Mouse (Mus musculus) liver, adult 2 months (tissue): Measurements from ENCODE around the gene Ccdc88c.

Source experiments
- CTCF ChIP-seq: fragments of 200-500 bp; IDR thresholded peaks from 2 replicates; pipeline ENCODE4 v1.5.1; 2011; ENCODE audit warnings: low read depth, low read length, control low read depth
- POLR2A ChIP-seq: fragments of 200-500 bp; IDR thresholded peaks from 2 replicates; pipeline ENCODE4 v1.6.1; 2011; ENCODE audit warnings: low read length, control low read depth; ENCODE audit not compliant: insufficient read depth; ENCODE audit errors: extremely low read depth

GRCm38 (mm10) chr12:101026025-101026424, 2.8 kb downstream of the Ccdc88c start:
- no peak for TF ChIP-seq CTCF
- no peak for TF ChIP-seq POLR2A
